Mouse (Mus musculus): ENCODE measurements around the gene Tox3.

Gene Tox3

GRCm38 (mm10) chr8:90241461-90241860 is 106.7 kb downstream of the Tox3 start:
- DNase-seq (ENCODE audit: low read depth) = no peak

DNA sequence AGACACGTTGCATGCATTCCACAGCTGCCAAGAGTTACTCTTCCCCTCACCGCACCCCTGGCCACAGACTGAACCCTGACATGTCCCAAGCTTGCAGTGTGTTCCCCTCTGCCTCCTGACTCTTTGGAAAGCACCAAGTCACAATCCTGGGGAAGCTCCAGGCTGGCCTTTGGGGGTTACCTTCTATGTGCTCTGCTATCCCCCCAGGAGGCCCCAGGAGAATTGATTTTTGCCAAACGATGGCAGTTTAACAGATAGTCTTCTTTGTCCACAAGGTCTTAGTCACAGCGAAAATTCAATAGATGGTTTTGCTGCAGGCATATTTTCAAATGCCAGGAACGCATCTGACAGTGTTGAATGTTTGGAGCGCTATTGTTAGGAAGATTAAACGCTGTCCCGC is 115.6 kb downstream of the Tox3 start:
- DNase-seq (ENCODE audit: low read depth) = no peak

DNA sequence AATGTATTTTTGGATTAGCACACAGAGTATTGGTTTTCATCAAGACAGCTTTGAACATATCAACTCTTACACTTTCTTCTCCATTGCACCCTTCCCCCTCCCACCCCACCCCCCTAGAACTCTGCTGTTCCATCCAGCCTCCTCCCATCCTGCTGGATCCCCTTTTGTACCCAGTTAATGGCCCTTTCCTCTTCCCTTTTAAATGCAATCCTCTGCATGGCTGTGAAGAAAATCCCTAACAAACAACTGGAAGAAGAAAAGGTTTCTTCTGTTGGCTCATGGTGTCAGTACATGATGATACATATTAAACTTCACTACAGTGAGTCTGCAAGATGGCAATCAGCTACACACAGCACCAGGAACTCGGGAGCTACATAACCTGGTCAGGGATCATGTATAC is 124.0 kb downstream of the Tox3 start:
- no peak for DNase-seq (ENCODE audit: low read depth)

- no peak for DNase-seq (ENCODE audit: low read depth)
These were observed 138.8 kb downstream of the Tox3 start for GRCm38 (mm10) chr8:90209105-90210037.

Data from 416B (cell line).